Mouse (Mus musculus) thymus, postnatal 4 days (tissue): Measurements from ENCODE around the gene Alad.
"Not testable (repeated sequence)": the region's sequence is repeated elsewhere in the genome, so short reads cannot be mapped to it uniquely, and the experiment has no call there.

ENCODE experiments used
- DNase-seq: peaks from one replicate; pipeline ENCODE4 v3.0.0; 2021

The Alad gene

GRCm38 (mm10) chr4:62485450-62486161 lies 34.1 kb downstream of the Alad start:
- DNase-seq, result no peak

GRCm38 (mm10) chr4:62484928-62485327 lies 34.8 kb downstream of the Alad start:
- DNase-seq, result peak; percentile 28

- DNase-seq, result no peak
Measured at GRCm38 (mm10) chr4:62480709-62481605, 38.8 kb downstream of the Alad start.

GRCm38 (mm10) chr4:62479937-62480708 lies 39.6 kb downstream of the Alad start, which contains the start of gene Bspry:
Gene Bspry, plus strand, starts transcription at chr4:62480053.
- peak; percentile 78 for DNase-seq

- DNase-seq, result not testable (repeated sequence)
Measured at GRCm38 (mm10) chr4:62479593-62479936, 40.2 kb downstream of the Alad start.

GRCm38 (mm10) chr4:62477542-62478244 lies 42.0 kb downstream of the Alad start:
- DNase-seq, result no peak

- DNase-seq, result no peak
Measured at GRCm38 (mm10) chr4:62475793-62476192, 43.9 kb downstream of the Alad start.

- DNase-seq, result peak; percentile 47
Measured at GRCm38 (mm10) chr4:62475131-62475530, 44.6 kb downstream of the Alad start.

GRCm38 (mm10) chr4:62472071-62472470 lies 47.6 kb downstream of the Alad start:
- no peak for DNase-seq

- peak; percentile 88 for DNase-seq
Measured at GRCm38 (mm10) chr4:62470598-62471051, 49.1 kb downstream of the Alad start, which contains the start of gene Wdr31. Gene Wdr31, minus strand, starts transcription at chr4:62470896.

GRCm38 (mm10) chr4:62468158-62468557 lies 51.6 kb downstream of the Alad start:
- no peak for DNase-seq

GRCm38 (mm10) chr4:62463124-62463523 lies 56.6 kb downstream of the Alad start:
- DNase-seq, result no peak

- no peak for DNase-seq
Measured at GRCm38 (mm10) chr4:62460348-62460747, 59.4 kb downstream of the Alad start.
